In genomic region chr2:103600165-103600891, GRCm38 (mm10) we compare ENCODE assay signal across 9 mouse cellular contexts. TPM values are rescaled to one million over a fixed set of nuclear protein-coding genes. Genes with fewer than 3 reads are reported as not detected.
DNase-seq lines count a peak whose midpoint lies in the region; ATAC-seq and TF ChIP-seq lines count a peak whose summit lies in the region.
"Had no signal": no experiment of that assay in that cellular context is flagged by ENCODE, and none has a peak within 500 bp of the region (broad histone marks: within the 10 kb centered on the region; RNA-seq: fewer than 3 reads in every experiment).

No protein-coding gene starts in this region.

- peak overlapping the region; percentile 49 for H3K4me2 ChIP-seq in heart, embryonic 12.5 days
- H3K4me2 ChIP-seq in limb, embryonic 14.5 days (replicated peaks; ENCODE audit: low read depth, low read length, severe bottlenecking), result no peak overlapping the region; the same call in 1 of the 2 replicates

- H3K27ac ChIP-seq in forebrain, embryonic 10.5 days, result peak overlapping the region; percentile 79
- peak overlapping the region; percentile 89 for H3K27ac ChIP-seq in heart, embryonic 12.5 days (ENCODE audit: poor library complexity, severe bottlenecking)
- H3K27ac ChIP-seq in limb, embryonic 14.5 days (replicated peaks; ENCODE audit: low read depth, low read length), result peak overlapping the region; percentile 34; the same call in 1 of the 2 replicates
- H3K27ac ChIP-seq: macrophage had no signal

- DNase-seq in retina, postnatal 1 day, result peak; percentile 66
- DNase-seq in retina, embryonic 14.5 days (ENCODE audit: low spot score), result no peak
- peak; percentile 42 for DNase-seq in forebrain, embryonic 10.5 days (ENCODE audit: extremely low spot score, low spot score)
- DNase-seq in kidney, postnatal 10 days, result peak; percentile 74
- peak; percentile 79 for DNase-seq in limb, embryonic 14.5 days (ENCODE audit: low spot score)
- peak; percentile 41 for DNase-seq in right cerebral cortex, postnatal 14 days
- DNase-seq in lung, postnatal 36 days, result no peak

- H3K4me1 ChIP-seq in forebrain, embryonic 10.5 days, result peaks cover 76% of the 10 kb centered on the region
- peaks cover 97% of the 10 kb centered on the region for H3K4me1 ChIP-seq in heart, embryonic 12.5 days (replicated peaks)
- peaks cover 53% of the 10 kb centered on the region for H3K4me1 ChIP-seq in limb, embryonic 14.5 days (ENCODE audit: control insufficient read depth, insufficient read depth, low read length)

- no peaks in the 10 kb centered on the region for H3K9me3 ChIP-seq in forebrain, embryonic 10.5 days
- no peaks in the 10 kb centered on the region for H3K9me3 ChIP-seq in heart, embryonic 12.5 days (replicated peaks)
- H3K9me3 ChIP-seq in limb, embryonic 14.5 days (ENCODE audit: control insufficient read depth, low read length), result no peaks in the 10 kb centered on the region

- no peak for TF ChIP-seq POLR2A in limb, embryonic 14.5 days (IDR thresholded peaks at IDR 0.05; ENCODE audit: borderline replicate concordance, extremely low read depth, insufficient read depth, insufficient read length)

- 39% methylated on average over 8 of the region's 8 CpGs for WGBS in forebrain, embryonic 10.5 days
- 37% methylated on average over 8 of the region's 8 CpGs for WGBS in heart, embryonic 12.5 days
- WGBS in limb, embryonic 14.5 days, result 15% methylated on average over 8 of the region's 8 CpGs

- peak; percentile 40 for ATAC-seq in heart, embryonic 12.5 days (ENCODE audit: insufficient number of reproducible peaks, low FRiP score)
- peak; percentile 84 for ATAC-seq in limb, embryonic 14.5 days (ENCODE audit: low FRiP score, low read depth)

- no peak overlapping the region for H3K4me3 ChIP-seq in forebrain, embryonic 10.5 days
- H3K4me3 ChIP-seq in heart, embryonic 12.5 days, result no peak overlapping the region
- no peak overlapping the region for H3K4me3 ChIP-seq in limb, embryonic 14.5 days (replicated peaks; ENCODE audit: low read length)

- no peaks in the 10 kb centered on the region for H3K27me3 ChIP-seq in forebrain, embryonic 10.5 days (ENCODE audit: poor library complexity, severe bottlenecking)
- no peaks in the 10 kb centered on the region for H3K27me3 ChIP-seq in heart, embryonic 12.5 days (replicated peaks)
- H3K27me3 ChIP-seq in limb, embryonic 14.5 days (ENCODE audit: control insufficient read depth, insufficient read depth, low read length), result no peaks in the 10 kb centered on the region

- H3K9ac ChIP-seq in heart, embryonic 12.5 days, result 0 out of 2 replicates have a peak overlapping the region, but pooled peaks have one; percentile 36
- no peak overlapping the region for H3K9ac ChIP-seq in limb, embryonic 14.5 days (ENCODE audit: low read depth, low read length, severe bottlenecking)

- no peaks in the 10 kb centered on the region for H3K36me3 ChIP-seq in forebrain, embryonic 10.5 days (replicated peaks)
- no peaks in the 10 kb centered on the region for H3K36me3 ChIP-seq in heart, embryonic 12.5 days
- H3K36me3 ChIP-seq in limb, embryonic 14.5 days (ENCODE audit: control insufficient read depth, insufficient read depth, low read length), result no peaks in the 10 kb centered on the region

RNA-seq across cellular contexts. Expression of gene Abtb2, which starts 34.2 kb away (rescaled TPM):
- 11.5 and 12.9 TPM in 2 replicates for polyA plus RNA-seq in forebrain, embryonic 10.5 days (2016; fragmentation: Nextera tagmentation; extraction: Ambion mirVana)
- polyA plus RNA-seq in heart, embryonic 12.5 days (2016; fragmentation: Nextera tagmentation; extraction: Ambion mirVana), result 28.0 and 29.5 TPM in 2 replicates
- polyA plus RNA-seq in limb, embryonic 14.5 days (2012; rRNA removed), result 22.7 and 32.9 TPM in 2 replicates
- 15.6 and 16.0 TPM in 2 replicates for polyA plus RNA-seq in limb, embryonic 14.5 days (2014; fragmentation: Nextera tagmentation; extraction: Ambion mirVana)

Comparison
In these comparisons a context has a peak if more than half of its experiments do, and no peak if none do; other contexts are left out.
1. DNase-seq: peak in retina, postnatal 1 day (single experiment), forebrain, embryonic 10.5 days (single experiment), kidney, postnatal 10 days (single experiment), limb, embryonic 14.5 days (single experiment) and right cerebral cortex, postnatal 14 days (single experiment); none in retina, embryonic 14.5 days (single experiment) and lung, postnatal 36 days (single experiment).
2. H3K27ac ChIP-seq: peak in every context shown above with its lines; median percentile 89 in heart, embryonic 12.5 days; 79 in forebrain, embryonic 10.5 days; 34 in limb, embryonic 14.5 days.